Mouse (Mus musculus): Measurements from ENCODE around the gene Epgn. TPM values are rescaled to one million over a fixed set of nuclear protein-coding genes. Genes with fewer than 3 reads are reported as not detected.

Gene Epgn
- polyA plus RNA-seq, 1 experiment from 2014 or later, result 0.28 TPM

DNA sequence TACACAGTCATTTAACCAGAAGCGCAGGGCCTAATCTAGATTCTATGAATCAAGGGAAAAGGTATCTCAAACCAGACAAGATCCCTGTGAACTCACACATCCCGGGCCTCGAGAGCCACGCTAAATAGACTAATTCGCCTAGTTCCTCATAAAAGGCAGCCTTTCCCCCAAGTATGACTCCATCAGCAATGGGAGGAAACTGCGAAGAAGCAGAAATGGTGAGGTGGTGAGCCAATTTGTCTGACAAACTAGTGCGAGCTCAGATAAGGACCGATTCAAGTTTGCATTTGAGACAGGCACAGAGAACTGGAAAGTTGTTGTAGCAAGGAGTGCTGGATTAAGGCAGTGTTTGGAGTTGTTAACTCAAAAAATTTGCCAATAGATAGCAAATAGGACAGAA lies 46.4 kb downstream of the Epgn start:
- Histone ChIP-seq H3K27ac (replicated peaks; ENCODE audit: low read depth, low read length) (no peak overlapping the region), H3K4me1 (ENCODE audit: control insufficient read depth, insufficient read depth, low read length) (peaks cover 6% of the 10 kb centered on the region; the same call in 1 of the 2 replicates), H3K27me3 (ENCODE audit: control insufficient read depth, insufficient read depth, low read length) (no peaks in the 10 kb centered on the region), H3K4me2 (ENCODE audit: low read length) (no peak overlapping the region), H3K9ac (replicated peaks; ENCODE audit: low read length) (no peak overlapping the region), H3K4me3 (replicated peaks; ENCODE audit: low read depth, low read length) (no peak overlapping the region), H3K36me3 (ENCODE audit: control insufficient read depth, insufficient read depth, low read length) (no peaks in the 10 kb centered on the region), H3K9me3 (ENCODE audit: control insufficient read depth, low read length) (no peaks in the 10 kb centered on the region)
- no peak for ATAC-seq (ENCODE audit: low FRiP score, low TSS enrichment)
- DNase-seq, result no peak
- WGBS, result 85% methylated on average over 8 of the region's 8 CpGs

DNA sequence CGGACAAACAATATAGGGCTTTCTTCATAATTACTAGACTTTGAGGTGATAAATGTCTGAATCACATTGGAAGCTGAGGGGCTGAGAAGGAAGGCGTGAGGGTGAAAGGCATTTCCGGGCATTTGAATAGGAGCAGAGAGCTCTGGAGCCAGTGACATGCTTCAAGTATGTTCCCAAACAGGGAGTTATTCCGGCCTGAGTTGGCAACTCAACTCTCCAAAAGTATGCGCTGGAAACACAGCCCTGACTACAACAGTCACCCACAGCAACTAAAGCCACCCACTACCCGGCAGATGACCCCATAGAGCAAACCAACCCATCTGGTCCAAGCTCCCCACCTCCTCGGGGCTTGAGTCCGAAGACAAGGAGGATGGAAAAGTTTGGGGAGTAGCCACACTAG lies 46.8 kb downstream of the Epgn start:
- H3K9ac ChIP-seq (replicated peaks; ENCODE audit: low read length), result peak overlapping the region; percentile 21; the same call in 1 of the 2 replicates
- 48% methylated on average over 8 of the region's 8 CpGs for WGBS
- ATAC-seq (ENCODE audit: low FRiP score, low TSS enrichment), result no peak
- H3K36me3 ChIP-seq (ENCODE audit: control insufficient read depth, insufficient read depth, low read length), result no peaks in the 10 kb centered on the region
- H3K27me3 ChIP-seq (ENCODE audit: control insufficient read depth, insufficient read depth, low read length), result no peaks in the 10 kb centered on the region
- peaks cover 6% of the 10 kb centered on the region; the same call in 1 of the 2 replicates for H3K4me1 ChIP-seq (ENCODE audit: control insufficient read depth, insufficient read depth, low read length)
- peak overlapping the region; percentile 34 for H3K4me3 ChIP-seq (replicated peaks; ENCODE audit: low read depth, low read length)
- no peak overlapping the region for H3K27ac ChIP-seq (replicated peaks; ENCODE audit: low read depth, low read length)
- H3K9me3 ChIP-seq (ENCODE audit: control insufficient read depth, low read length), result no peaks in the 10 kb centered on the region
- peak overlapping the region; percentile 64 for H3K4me2 ChIP-seq (ENCODE audit: low read length)
- no peak for DNase-seq

- Histone ChIP-seq H3K9ac (replicated peaks; ENCODE audit: low read length) (peak within 1 kb of the TSS; percentile 21; the same call in 1 of the 2 replicates), H3K4me2 (ENCODE audit: low read length) (peak within 1 kb of the TSS; percentile 64), H3K4me3 (replicated peaks; ENCODE audit: low read depth, low read length) (peak within 1 kb of the TSS; percentile 34), H3K4me1 (ENCODE audit: control insufficient read depth, insufficient read depth, low read length) (peaks cover 6% of the 10 kb centered on the region; the same call in 1 of the 2 replicates), H3K27ac (replicated peaks; ENCODE audit: low read depth, low read length) (no peak within 1 kb of the TSS), H3K27me3 (ENCODE audit: control insufficient read depth, insufficient read depth, low read length) (no peaks in the 10 kb centered on the region), H3K9me3 (ENCODE audit: control insufficient read depth, low read length) (no peaks in the 10 kb centered on the region), H3K36me3 (ENCODE audit: control insufficient read depth, insufficient read depth, low read length) (no peaks in the 10 kb centered on the region)
- peak; percentile 46 for DNase-seq
- 1% methylated on average over 25 of the region's 25 CpGs for whole genome bisulfite sequencing
- ATAC-seq (ENCODE audit: low FRiP score, low TSS enrichment), result peak; percentile 62; the same call in 1 of the 2 replicates
These were observed 47.2 kb downstream of the Epgn start, which contains the start of gene Ereg for GRCm38 (mm10) chr5:91074450-91074950. Ereg (plus strand) TSS chr5:91074622.

GRCm38 (mm10) chr5:91075021-91075420 lies 47.8 kb downstream of the Epgn start:
- Histone ChIP-seq H3K27me3 (ENCODE audit: control insufficient read depth, insufficient read depth, low read length) (no peaks in the 10 kb centered on the region), H3K9me3 (ENCODE audit: control insufficient read depth, low read length) (no peaks in the 10 kb centered on the region), H3K27ac (replicated peaks; ENCODE audit: low read depth, low read length) (no peak overlapping the region), H3K4me1 (ENCODE audit: control insufficient read depth, insufficient read depth, low read length) (peaks cover 6% of the 10 kb centered on the region; the same call in 1 of the 2 replicates), H3K36me3 (ENCODE audit: control insufficient read depth, insufficient read depth, low read length) (no peaks in the 10 kb centered on the region), H3K4me2 (ENCODE audit: low read length) (peak overlapping the region; percentile 64), H3K9ac (replicated peaks; ENCODE audit: low read length) (no peak overlapping the region), H3K4me3 (replicated peaks; ENCODE audit: low read depth, low read length) (peak overlapping the region; percentile 34)
- ATAC-seq (ENCODE audit: low FRiP score, low TSS enrichment) (peak; percentile 38; the same call in 1 of the 2 replicates), DNase-seq (no peak)
- WGBS, result 52% methylated on average over 1 of the region's 1 CpGs

- Histone ChIP-seq H3K4me1 (ENCODE audit: control insufficient read depth, insufficient read depth, low read length) (no peaks in the 10 kb centered on the region), H3K9ac (replicated peaks; ENCODE audit: low read length) (no peak overlapping the region), H3K27me3 (ENCODE audit: control insufficient read depth, insufficient read depth, low read length) (no peaks in the 10 kb centered on the region), H3K4me2 (ENCODE audit: low read length) (no peak overlapping the region), H3K27ac (replicated peaks; ENCODE audit: low read depth, low read length) (no peak overlapping the region), H3K4me3 (replicated peaks; ENCODE audit: low read depth, low read length) (no peak overlapping the region), H3K9me3 (ENCODE audit: control insufficient read depth, low read length) (no peaks in the 10 kb centered on the region), H3K36me3 (ENCODE audit: control insufficient read depth, insufficient read depth, low read length) (no peaks in the 10 kb centered on the region)
- 80% methylated on average over 5 of the region's 5 CpGs for WGBS
- no peak for DNase-seq
- ATAC-seq (ENCODE audit: low FRiP score, low TSS enrichment), result no peak
These were observed 55.8 kb downstream of the Epgn start for GRCm38 (mm10) chr5:91083016-91083415.

Other genes with a start within 250 kb of the Epgn start
- not detected in 2 replicates for gene Cxcl3, start 241.4 kb upstream of the Epgn start, polyA plus RNA-seq (2014; fragmentation: Nextera tagmentation; extraction: Ambion mirVana)
- not detected in 2 replicates for gene Cxcl15, start 232.9 kb upstream of the Epgn start, polyA plus RNA-seq (2014; fragmentation: Nextera tagmentation; extraction: Ambion mirVana)
- gene Cxcl1, start 136.2 kb upstream of the Epgn start, polyA plus RNA-seq (2014; fragmentation: Nextera tagmentation; extraction: Ambion mirVana), result not detected in 2 replicates
- gene Cxcl2, start 123.6 kb upstream of the Epgn start, polyA plus RNA-seq (2014; fragmentation: Nextera tagmentation; extraction: Ambion mirVana), result not detected in 2 replicates
- gene Mthfd2l, start 96.3 kb upstream of the Epgn start, polyA plus RNA-seq (2014; fragmentation: Nextera tagmentation; extraction: Ambion mirVana), result 83.8 and 94.4 TPM in 2 replicates
- gene Ereg, start 47.2 kb downstream of the Epgn start, polyA plus RNA-seq (2014; fragmentation: Nextera tagmentation; extraction: Ambion mirVana), result not detected in 2 replicates
- gene Areg, start 112.1 kb downstream of the Epgn start, polyA plus RNA-seq (2014; fragmentation: Nextera tagmentation; extraction: Ambion mirVana), result 0.30 TPM in 1 of 2 replicates, not detected in the other